Mouse (Mus musculus) midbrain, postnatal 0 days (tissue): Measurements from ENCODE around the gene Samd14. TPM values are rescaled to one million over a fixed set of nuclear protein-coding genes. Genes with fewer than 3 reads are reported as not detected.

ENCODE experiments used
- ATAC-seq: fragments of 200-750 bp; cut with Nextera tagmentation; 2 replicates; pipeline ENCODE4 v1.8.0; 2017; ENCODE audit warnings: moderate number of reproducible peaks, mild to moderate bottlenecking, moderate TSS enrichment, moderate library complexity; ENCODE audit not compliant: low FRiP score
- DNase-seq: peaks from one replicate; pipeline ENCODE4 v3.0.0-alpha.2; 2015; ENCODE audit warnings: low spot score
- H3K27ac ChIP-seq: fragments of 300-500 bp; sonication (generic); 2 replicates; pipeline ENCODE4 v1.5.1; 2014; ENCODE audit warnings: low read depth, mild to moderate bottlenecking, low read length, mixed read lengths
- H3K27me3 ChIP-seq: fragments of 300-500 bp; sonication (generic); 2 replicates; pipeline ENCODE4 v1.6.1; 2014; ENCODE audit warnings: low read length, control low read depth, mixed read lengths; ENCODE audit not compliant: insufficient read depth
- H3K36me3 ChIP-seq: fragments of 300-500 bp; sonication (generic); 2 replicates; pipeline ENCODE4 v1.6.1; 2014; ENCODE audit warnings: low read length, control low read depth, mixed read lengths; ENCODE audit not compliant: insufficient read depth
- H3K4me1 ChIP-seq: fragments of 300-500 bp; sonication (generic); 2 replicates; pipeline ENCODE4 v1.6.1; 2014; ENCODE audit warnings: mild to moderate bottlenecking, control low read depth, antibody characterized with exemption, low read length, mixed read lengths; ENCODE audit not compliant: insufficient read depth
- H3K4me2 ChIP-seq: fragments of 300-500 bp; sonication (generic); 2 replicates; pipeline ENCODE4 v1.6.1; 2014; ENCODE audit warnings: low read depth, mild to moderate bottlenecking, low read length, mixed read lengths; ENCODE audit not compliant: poor library complexity, severe bottlenecking
- H3K4me3 ChIP-seq: fragments of 300-500 bp; sonication (generic); 2 replicates; pipeline ENCODE4 v1.5.1; 2014; ENCODE audit warnings: low read depth, mild to moderate bottlenecking, low read length, moderate library complexity
- H3K9ac ChIP-seq: fragments of 300-500 bp; sonication (generic); replicated peaks from 2 replicates; pipeline ENCODE4 v1.6.1; 2014; ENCODE audit warnings: mild to moderate bottlenecking, low read length, moderate library complexity, mixed read lengths; ENCODE audit not compliant: poor library complexity, severe bottlenecking
- H3K9me3 ChIP-seq: fragments of 300-500 bp; sonication (generic); 2 replicates; pipeline ENCODE4 v1.6.1; 2016; ENCODE audit warnings: low read length, control low read depth
- CTCF ChIP-seq: IDR thresholded peaks from 2 replicates; pipeline ENCODE4 v1.5.1; 2016; ENCODE audit warnings: antibody characterized with exemption, mild to moderate bottlenecking
- WGBS: fragments of 180-500 bp; shearing (Covaris S2); extraction: QIAGEN DNeasy Blood & Tissue Kit; methylation state at CpG from one replicate; pipeline ENCODE4 v1.1.7; 2014; 5-methylcytosine and 5-hydroxymethylcytosine counted together
- polyA plus RNA-seq: library from polyadenylated mRNA; unstranded; fragments of >200 nt; fragmentation: Nextera tagmentation; extraction: Ambion mirVana; gene quantifications from 2 replicates; pipeline ENCODE4 v1.2.1, GENCODE M21; 2015
- total RNA-seq: library from RNA; depleted of rRNA; stranded (reverse); fragments of >200 nt; gene quantifications from 2 replicates; pipeline ENCODE4 v1.2.3, GENCODE M21; 2014

Gene Samd14
- total and polyA plus RNA-seq, 2 experiments from 2014 or later, result 158 to 243 TPM

DNA sequence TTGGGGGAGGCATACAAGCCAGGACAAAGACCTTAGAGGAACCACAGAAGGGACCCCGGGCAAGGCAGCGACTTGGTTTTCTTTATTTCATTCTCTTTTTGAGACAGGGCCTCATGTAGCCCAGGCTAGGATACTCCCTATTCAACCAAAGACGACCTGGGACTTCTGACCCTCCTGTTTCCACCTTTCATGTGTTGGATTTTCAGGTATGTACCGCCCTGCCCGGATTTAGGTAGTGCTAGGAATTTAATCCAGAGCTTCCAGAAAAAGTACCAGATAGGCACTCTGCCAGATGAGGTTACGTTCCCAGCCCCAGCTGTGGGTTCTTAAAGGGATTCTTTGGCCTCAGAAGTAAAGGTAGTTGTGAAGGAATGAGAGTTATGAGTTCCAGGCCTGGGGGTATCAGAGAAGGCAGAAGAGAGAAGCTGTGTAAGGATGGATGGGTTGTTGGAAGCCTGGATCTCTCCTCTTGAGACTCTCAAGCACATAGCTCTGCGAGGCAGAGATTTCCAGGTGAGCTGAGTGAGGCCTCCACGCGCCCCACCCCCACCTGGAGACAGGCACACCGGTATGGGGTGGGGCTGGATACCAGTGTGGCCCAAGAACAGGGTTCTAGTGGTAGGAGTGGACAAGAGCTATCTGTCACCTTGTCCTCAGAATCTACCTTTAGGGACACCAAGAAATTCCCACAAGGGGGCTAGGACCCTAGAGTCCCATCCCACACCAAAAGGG is 59.7 kb downstream of the Samd14 start:
- DNase-seq (no peak), ATAC-seq (no peak)
- no peaks in the 10 kb centered on the region for H3K9me3 ChIP-seq
- 86% methylated on average over 10 of the region's 10 CpGs for WGBS
- peaks cover 10% of the 10 kb centered on the region for H3K36me3 ChIP-seq
- no peak overlapping the region for H3K4me2 ChIP-seq
- H3K27me3 ChIP-seq, result no peaks in the 10 kb centered on the region
- H3K4me1 ChIP-seq, result no peaks in the 10 kb centered on the region; the same call in 1 of the 2 replicates
- no peak overlapping the region for H3K9ac ChIP-seq
- no peak for TF ChIP-seq CTCF
- H3K4me3 ChIP-seq, result no peak overlapping the region
- no peak overlapping the region for H3K27ac ChIP-seq

DNA sequence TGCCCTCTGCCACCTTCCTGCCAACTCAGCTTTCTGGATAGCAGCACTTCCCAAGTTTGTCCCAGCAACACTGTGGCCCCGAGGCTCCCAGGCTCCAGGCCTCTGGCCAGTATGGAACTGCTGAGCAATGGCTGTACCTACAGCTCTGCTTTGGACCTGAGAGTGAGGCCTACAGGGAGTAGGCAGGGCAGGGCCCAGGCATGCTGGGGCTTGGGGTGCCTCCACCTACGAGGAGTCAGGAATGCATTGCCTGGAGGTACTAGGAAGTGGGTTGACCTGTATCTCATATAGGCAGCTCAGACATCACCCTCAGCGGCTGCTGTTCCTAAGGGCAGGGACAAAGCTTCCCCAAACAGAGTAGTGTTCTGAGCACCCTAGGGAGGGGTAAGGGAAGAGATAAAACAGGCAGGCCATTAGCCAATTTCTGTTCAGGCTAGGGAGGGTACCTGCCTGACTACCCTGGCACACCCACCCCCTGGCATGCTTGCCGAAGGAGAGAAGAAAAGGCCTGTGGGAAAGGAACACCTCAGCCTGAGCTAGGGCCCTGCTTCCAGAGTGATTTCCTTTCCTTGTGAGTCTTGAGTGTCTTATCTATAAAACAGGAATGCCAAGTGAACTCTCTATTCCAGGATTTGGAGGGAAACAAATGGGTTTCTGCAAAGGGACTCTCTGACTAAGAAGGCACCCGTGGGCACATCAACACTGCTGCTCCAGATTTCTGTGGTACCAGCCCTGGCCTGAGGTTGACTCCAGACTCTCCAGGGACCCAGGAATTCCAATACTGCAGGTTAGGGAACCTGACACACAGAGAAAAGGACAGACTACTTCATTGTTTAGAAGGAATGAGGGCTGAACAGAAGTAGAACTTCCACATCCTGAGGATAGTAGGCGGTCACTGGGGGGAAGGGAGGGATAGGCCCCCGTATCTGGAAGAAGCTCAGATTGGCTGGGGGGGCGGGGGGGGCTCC is 60.7 kb downstream of the Samd14 start:
- Histone ChIP-seq H3K27me3 (no peaks in the 10 kb centered on the region), H3K9me3 (no peaks in the 10 kb centered on the region), H3K9ac (0 out of 2 replicates have a peak overlapping the region, but pooled peaks have one; percentile 13), H3K4me1 (peaks cover 7% of the 10 kb centered on the region; the same call in 1 of the 2 replicates), H3K4me2 (no peak overlapping the region), H3K4me3 (no peak overlapping the region), H3K27ac (no peak overlapping the region), H3K36me3 (peaks cover 7% of the 10 kb centered on the region)
- 70% methylated on average over 8 of the region's 8 CpGs for WGBS
- no peak for TF ChIP-seq CTCF
- no peak for DNase-seq
- ATAC-seq, result no peak

DNA sequence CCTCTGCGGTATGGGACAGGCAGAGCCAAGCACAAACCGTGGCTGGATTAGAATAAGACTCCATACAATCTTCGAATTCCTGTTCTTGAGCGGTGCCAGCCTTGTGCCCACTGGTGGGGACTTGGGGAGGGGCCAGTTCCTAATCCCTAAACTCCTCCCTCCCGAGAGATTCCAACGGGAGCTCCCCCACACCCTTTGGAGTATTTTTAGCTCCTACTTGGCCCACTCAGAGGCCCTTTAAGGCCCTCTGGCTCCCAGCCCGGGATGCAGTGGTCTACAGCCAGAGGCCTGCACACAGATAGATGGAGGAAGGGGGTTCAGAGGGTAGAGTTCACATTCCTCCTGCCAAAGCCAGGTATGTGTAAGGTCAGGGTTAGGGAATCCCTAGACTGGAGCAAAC is 61.6 kb downstream of the Samd14 start:
- ATAC-seq, result no peak
- H3K4me1 ChIP-seq, result peaks cover 7% of the 10 kb centered on the region; the same call in 1 of the 2 replicates
- no peak overlapping the region for H3K4me2 ChIP-seq
- H3K27ac ChIP-seq, result no peak overlapping the region
- 0 out of 2 replicates have a peak, but pooled peaks cover 2% of the 10 kb centered on the region for H3K36me3 ChIP-seq
- no peak for TF ChIP-seq CTCF
- 45% methylated on average over 7 of the region's 7 CpGs for WGBS
- no peaks in the 10 kb centered on the region for H3K9me3 ChIP-seq
- DNase-seq, result no peak
- no peak overlapping the region for H3K4me3 ChIP-seq
- no peak overlapping the region for H3K9ac ChIP-seq
- no peaks in the 10 kb centered on the region for H3K27me3 ChIP-seq

DNA sequence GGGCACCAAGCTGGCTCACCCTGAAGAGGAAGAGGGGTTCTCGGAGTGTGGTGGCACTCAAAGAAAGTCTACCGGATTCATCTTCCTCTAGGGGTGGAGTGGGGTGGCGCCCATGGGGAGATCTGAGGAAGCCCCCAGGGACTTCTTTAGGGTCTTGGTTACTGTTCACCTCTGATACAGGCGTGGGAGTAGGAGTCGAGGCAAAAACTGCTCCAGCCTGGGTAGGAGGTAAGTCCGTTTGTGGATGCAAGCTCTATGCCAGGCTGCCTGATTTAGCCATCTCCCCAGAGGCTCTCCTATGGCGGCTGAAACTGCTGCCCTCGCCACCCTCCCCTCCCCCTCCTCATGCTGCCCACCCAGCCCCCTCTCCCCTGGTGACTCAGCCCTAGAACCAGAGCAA is 62.5 kb downstream of the Samd14 start:
- Histone ChIP-seq H3K9me3 (no peaks in the 10 kb centered on the region), H3K27ac (no peak overlapping the region), H3K36me3 (no peaks in the 10 kb centered on the region), H3K9ac (no peak overlapping the region), H3K4me3 (no peak overlapping the region), H3K4me2 (no peak overlapping the region), H3K4me1 (peaks cover 7% of the 10 kb centered on the region; the same call in 1 of the 2 replicates), H3K27me3 (no peaks in the 10 kb centered on the region)
- ATAC-seq (no peak), DNase-seq (no peak)
- no peak for TF ChIP-seq CTCF
- WGBS, result 66% methylated on average over 8 of the region's 8 CpGs

DNA sequence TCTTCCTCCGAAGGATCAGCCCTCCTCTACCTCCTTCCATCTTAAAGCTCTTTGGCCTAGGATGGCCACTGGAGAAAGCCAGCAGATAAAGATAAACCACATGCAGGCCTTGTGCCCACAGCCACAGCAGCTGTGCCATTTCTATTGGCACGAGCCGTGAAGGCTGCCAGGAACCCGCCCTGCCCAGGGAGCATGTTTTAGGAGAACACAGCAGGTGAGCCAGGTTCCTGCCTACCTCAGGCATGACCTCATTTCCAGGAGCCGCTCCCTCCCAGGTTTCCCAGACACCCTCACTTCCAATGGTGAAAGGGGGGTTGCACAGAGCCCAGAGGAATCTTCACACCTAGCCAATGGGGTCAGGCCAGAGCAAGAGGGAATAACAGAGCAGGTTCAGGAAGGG is 63.1 kb downstream of the Samd14 start:
- Histone ChIP-seq H3K9ac (no peak overlapping the region), H3K27me3 (no peaks in the 10 kb centered on the region), H3K9me3 (no peaks in the 10 kb centered on the region), H3K4me3 (no peak overlapping the region), H3K27ac (no peak overlapping the region), H3K36me3 (no peaks in the 10 kb centered on the region), H3K4me1 (peaks cover 7% of the 10 kb centered on the region; the same call in 1 of the 2 replicates), H3K4me2 (no peak overlapping the region)
- ATAC-seq (no peak), DNase-seq (no peak)
- no peak for TF ChIP-seq CTCF
- 57% methylated on average over 5 of the region's 5 CpGs for WGBS
